Mouse (Mus musculus) layer of hippocampus, postnatal 25 days (tissue): ENCODE results near the gene Prg3. TPM values are rescaled to one million over a fixed set of nuclear protein-coding genes. Genes with fewer than 3 reads are reported as not detected.
A peak's percentile ranks its signal among the peaks of the same experiment; 100 is the strongest.

Experiments used
- DNase-seq, 2 experiments: peaks; one replicate each; pipeline ENCODE4 v3.0.0; 2022; ENCODE audit warnings: mixed read lengths in 2 of 2, low spot score in 1 of 2; ENCODE audit errors: extremely low spot score in 1 of 2
- total RNA-seq, 2 experiments: library from RNA; stranded (reverse); gene quantifications; 2 replicates each; pipeline ENCODE4 v1.2.3; 2021

The Prg3 gene
- total RNA-seq, 2 experiments from 2014 or later = not detected

DNA sequence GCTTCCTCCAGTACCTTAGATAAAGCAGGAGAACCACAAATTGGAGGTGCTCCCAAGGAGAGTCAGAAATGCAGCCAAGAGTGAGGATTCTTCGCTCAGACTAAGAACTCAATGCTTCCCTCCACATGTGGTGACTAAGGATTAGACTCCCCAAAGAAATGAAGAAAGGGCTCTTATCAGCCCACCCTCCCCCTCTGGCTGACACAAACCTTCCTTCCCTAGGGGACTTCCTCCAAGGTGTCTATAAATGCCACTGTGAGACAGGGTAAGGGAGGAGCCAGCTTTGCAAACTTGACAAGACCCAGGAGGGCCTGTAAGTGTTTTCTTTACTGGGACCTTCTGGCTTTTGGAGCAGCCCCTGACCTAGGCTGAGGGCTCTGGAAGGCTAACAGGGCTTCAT is 7.8 kb upstream of the Prg3 start, which contains the start of gene Prg2:
Gene Prg2, plus strand, starts transcription at position 274 of the 400 bp plus-strand sequence.
- DNase-seq = no peak

DNA sequence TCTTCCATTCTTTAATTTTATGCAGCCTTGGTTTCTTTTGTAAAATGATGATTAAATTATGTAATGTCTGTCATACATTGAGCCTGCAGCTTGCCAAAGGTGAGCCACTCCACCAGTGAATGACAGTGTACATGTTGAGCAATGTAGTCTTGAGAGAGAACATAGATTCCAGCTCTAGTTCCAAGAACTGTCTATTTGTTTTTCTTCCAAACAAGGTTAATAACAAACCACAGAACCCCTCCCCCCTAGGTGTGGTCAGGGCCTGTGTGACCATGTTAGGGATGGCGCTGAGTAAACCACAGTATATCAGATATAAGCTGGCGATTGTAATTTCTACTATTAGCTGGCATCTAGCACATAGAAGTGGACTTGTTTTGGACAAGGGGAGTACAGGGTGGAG is 8.4 kb downstream of the Prg3 start:
- no peak for DNase-seq

DNA sequence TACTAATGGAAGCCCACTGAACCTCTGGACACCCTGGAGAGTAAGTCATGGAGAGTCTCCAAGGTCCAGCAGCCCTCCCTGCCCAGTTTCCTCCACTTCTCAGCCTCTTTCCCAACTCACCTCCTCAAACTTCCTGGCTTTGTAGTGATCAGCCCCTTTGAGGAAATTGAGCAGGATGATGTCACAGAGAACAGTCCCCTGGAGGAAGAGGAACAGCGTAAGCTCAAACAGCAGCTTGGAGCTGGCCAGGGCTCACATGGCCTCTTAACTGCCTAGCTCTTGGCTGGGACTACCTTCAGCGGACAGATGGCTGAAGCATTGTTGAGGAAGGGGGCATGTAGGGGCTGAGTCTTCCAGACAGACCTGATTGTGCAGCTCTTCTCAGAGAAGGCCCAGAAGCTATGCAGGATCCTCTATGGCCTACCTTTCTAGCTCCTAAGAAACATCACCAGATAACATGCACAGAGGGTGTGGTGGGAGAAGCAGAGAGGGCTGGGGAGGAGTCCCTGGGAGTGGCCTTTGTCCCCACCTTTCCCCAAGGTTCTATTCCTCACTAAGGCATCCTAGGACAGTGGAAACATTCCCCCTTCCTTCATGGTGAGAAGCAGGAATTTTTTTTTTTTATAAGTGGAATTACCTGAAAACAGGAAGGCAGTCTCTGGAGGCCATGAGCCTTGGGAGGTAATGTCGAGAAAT is 11.6 kb downstream of the Prg3 start:
- no peak for DNase-seq

DNA sequence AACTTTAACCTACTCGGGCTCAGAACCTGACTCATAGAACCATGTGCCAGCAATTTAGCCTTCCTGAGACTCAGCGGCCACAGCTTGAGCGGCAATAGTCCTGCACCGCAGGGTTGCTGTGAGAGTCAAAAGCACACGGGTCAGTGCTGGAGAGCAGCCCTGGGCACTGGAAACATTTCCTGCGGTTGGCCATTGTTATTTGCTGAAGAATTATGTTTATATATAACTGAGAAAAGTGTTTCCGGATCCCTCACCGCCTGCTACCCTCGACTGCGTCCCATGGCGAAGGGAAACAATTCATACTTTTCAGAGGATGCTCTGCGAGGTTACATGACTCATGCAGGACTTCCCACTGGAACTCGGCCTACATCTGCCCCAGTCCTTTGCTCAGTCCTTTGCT is 13.5 kb downstream of the Prg3 start:
- no peak for DNase-seq

DNA sequence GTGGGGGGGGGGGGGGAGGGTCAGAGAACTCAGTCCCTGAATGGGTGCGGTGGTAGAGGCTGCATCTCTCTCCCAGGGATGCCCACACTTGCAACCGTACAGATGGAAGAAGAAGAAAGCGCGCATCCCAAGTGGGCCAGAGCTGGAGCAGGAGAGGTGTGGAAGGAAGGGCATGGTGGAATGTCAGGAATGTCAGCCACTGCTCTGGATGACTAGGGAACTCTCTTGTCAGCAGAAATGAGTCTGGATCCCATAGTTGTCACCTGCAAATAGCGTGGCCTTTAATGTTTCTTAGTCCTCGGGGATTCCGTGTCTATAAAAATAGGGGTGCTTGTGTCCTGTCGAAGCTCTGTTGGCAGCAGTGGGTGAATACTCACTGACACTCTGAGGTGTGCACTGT is 14.6 kb downstream of the Prg3 start:
- DNase-seq = no peak

DNA sequence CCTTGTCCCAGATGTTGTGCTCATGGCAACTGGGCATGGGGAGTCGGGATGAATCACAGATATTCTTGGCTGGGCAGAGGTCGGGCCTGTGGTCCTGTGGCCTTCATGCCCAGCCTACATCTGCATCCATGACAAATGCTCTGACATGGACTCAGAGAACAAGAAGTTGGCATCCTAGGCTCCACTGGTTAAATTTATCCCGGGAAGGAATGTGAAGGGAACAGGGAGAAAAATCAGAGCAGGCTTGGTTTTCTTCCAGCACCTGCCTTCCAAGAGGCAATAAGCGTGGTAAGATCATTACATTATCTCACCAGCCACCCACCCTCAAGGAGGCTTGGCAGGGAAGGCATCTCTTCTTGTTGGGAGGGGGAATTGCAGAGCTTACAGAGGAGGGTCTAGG is 16.3 kb downstream of the Prg3 start:
- no peak for DNase-seq

DNA sequence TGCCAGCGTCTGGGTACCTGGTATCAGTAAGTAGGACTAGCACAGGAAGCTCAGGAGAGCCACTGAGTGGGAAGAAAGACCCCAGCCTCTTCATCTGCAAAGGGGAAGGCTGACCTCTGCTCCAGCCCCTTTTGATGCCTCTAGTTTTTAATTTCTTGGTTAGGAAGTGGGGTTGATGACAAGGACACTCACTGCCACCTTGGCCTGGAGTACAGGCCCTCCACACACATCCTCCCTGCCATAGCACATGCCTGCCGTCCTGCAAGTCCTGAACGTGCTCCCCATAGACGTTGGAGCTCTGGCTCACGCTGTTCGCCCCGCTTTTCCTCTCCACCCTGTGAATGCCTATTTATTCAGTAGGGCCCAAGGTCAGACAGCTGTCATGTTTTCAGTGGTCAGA is 18.6 kb downstream of the Prg3 start:
- no peak for DNase-seq

DNA sequence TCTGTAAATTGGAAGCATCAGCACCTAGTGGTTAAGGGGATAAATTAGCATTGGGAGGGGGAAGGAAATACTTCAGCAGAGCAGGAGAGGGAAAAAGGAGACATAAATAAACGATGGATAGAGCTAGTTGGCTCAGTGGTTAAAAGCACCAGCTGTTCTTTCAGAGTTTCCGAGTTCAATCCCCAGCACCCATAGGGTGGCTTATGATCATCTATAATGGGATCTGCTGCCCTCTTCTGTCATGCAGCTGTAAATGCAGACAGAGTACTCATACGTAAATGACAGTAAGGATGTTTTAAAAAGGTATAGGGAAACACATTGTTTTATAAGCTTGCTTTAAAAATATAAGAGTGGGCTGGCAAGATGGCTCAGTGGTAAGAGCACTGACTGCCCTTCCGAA is 19.7 kb downstream of the Prg3 start:
- DNase-seq = no peak

DNA sequence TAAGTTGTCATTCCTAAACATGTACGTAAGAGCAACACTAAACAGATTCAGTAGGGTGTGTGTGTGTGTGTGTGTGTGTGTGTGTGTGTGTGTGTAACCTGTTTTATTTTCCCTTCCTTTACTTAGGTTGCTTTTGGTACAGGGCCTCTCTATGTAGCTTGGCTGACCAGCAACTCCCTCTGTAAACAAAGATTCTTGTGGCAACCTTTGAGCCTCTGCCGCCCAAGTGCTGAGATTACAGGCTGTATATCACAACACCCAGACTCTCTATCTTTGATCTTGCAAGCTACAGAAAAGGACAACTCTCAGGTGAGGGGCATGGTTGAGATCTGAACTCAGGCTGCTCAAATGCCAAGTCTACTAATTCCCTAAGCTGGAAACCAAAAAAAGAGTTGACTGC is 21.2 kb downstream of the Prg3 start:
- DNase-seq = no peak

DNA sequence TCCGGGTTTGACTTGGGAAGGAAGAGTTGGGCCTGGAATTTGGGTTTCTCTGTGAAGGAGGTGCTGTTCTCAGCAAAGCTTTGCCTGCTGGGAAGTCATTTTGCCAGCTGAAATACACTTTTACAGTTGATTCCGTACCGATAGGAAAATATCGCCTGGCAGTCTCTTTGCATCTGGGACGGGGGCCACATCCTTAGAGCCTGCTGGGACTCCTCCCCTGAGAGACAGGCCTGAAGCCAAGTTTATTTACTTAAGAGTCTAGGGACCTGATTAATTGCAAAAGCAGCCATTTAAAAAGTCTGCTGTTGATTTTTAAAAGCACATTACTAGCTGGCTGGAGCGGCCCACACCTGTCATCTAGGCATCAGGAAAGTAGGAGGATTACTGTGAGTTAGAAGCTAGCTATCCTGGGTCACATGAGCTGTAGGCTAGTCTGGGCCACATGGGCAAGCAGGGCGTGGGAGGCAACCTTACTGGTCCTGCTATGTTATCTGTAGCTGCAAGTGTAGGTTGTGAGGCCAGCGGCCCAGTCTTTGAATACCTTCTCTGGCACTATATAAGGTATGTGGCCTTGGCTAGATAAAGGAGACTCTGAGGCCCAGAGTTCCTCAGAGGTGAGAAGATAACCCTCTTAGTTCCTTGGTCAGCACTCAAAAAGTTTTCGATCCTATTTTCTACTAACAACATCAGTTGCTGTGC is 24.0 kb downstream of the Prg3 start:
- no peak for DNase-seq

DNA sequence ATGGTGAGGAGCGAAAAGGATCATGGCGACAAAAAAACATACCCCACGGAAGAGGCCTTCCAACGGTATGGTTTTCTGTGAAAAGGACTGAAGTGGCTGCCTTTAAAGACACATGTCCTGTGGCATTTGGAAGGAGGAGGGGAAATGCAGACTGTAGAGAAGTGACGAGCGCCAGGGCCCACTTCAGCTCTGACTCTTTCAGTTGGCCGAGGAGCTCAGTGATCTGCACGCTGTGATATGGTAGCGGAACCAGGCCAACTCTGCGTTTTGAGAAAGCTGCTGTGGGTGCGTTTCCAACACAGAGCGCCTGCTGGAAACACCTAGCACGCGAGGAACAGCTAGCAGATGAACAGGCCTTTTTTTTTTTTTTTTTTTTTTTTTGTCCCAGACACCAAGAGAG is 24.7 kb downstream of the Prg3 start:
- no peak for DNase-seq

DNA sequence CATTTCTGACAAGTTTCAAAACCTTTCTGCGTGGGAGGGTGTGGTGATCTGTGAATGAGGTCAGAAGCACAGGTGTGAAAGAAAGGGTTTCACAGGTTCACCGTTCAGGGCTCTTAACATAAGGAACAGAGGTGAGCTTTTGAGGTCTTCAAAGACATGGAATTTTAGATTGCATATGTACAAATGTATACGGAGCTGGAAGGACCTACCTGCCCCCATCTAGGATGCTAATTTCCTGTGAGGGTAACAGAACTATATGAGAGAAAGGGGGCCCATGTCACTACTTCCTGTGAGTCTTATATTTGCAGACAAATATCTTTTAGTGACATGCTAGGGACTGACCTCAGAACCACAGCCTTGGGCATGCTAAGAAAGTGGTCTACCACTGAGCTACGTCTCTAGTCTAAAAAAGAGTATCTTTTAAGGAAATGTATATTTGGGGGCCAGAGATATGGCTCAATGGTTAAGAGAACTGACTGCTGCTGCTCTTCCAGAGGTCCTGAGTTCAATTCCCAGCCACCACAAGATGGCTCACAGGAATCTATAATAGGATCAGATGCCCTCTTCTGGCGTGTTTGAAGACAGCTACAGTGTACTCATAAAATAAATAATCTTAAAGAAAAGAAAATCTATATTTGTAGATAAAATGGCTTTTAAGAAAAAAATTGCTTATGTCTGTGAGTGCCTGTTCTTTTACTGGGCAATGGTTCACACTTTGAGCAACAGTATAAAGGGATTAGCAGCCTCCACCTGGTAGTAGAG is 26.0 kb downstream of the Prg3 start:
- DNase-seq = no peak

DNA sequence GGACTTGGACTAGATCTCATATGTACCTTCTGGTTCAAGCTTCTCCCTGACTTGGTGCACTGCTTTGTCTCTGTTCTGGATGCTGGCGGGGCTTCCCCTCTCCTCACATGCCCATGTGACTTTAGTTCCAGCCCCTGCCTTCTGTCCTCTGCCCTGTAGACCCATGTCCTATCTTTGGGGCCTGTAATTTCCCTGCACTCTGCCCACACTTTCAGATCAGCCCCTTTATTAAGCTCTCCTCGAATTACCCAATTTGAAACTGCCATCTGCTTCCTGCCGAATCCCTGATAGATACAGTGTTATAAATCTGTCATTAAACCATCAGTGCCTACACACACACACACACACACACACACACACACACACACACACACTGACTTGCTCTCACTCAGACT is 26.6 kb downstream of the Prg3 start:
- peak in 1 of 2 experiments; percentile 24 for DNase-seq

DNA sequence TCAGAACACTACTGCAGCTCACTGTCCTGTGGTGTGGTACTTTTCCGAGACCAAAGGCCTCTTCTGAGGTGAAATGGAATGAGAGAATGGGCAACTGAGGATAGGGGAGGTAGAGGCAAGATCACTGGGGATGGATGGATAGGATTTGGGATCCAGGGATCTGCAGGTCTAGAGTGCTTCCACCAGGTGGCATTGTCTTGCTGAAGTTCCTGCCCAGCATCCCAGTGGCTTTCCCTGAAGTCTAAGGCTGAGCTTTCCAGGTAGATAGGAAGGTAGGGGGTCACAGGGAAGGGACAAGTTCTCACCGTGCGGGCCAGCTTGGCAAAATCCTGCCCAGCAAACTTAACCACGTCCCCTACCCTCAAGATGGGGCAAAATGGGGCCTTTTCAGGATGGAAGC is 34.0 kb downstream of the Prg3 start:
- peak in 1 of 2 experiments; percentile 18 for DNase-seq

DNA sequence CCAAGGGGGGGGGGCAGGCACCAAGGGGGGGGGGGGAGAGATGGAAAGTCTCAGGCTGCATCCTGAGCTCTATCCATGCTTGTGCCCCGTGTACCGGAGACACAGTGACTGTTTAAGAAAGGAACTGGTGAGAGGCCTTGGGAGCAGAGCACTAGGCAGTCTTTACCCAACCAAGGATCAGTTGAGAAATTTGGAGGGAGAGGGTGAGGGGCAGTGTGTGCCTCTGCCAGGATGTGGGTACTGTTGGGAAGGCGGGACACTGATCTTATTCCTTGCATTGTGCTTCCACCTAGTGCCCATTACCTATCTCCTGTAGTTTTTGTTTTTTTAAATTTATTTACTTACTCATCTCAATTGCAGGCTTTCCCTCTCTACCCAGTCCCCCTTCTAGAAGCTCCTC is 38.2 kb downstream of the Prg3 start:
- no peak for DNase-seq

DNA sequence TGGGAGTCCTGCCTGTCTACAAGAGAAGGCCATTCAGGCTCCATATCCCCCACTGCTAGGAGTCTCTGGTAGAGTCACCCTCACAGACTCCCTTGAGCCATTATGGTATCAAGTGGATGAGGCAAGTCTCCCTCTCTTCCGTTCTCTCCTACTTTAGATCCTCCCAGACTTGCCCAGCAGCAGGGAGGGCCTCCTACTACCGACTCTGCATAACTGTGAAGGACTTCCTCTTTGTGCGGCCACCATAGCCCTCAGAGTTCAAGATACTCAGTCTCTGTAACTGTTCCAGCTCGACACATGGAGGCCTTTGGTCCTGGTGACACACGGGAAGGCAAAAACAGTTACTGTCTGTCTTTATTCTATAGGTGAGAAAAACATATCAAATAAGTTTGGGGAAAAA is 39.3 kb downstream of the Prg3 start:
- no peak for DNase-seq

DNA sequence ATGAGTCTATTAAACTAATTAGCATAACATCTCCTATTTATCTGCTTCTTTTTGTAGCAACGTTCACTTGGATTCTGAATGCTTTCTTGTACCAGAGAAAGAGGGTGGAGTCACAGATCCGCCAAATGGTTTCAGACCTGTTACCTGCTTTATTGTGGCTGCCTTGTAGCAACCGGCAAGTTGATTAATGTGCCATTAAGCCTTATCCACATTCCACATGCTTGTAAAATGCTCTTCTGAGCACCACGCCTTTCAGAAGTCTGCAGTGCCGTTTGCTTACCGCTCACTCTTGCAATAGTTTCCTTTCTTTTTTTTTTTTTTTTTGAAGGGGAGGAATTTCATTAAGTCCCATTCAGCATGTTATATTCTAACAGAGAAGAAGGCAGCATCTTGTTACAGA is 41.9 kb downstream of the Prg3 start:
- no peak for DNase-seq

DNA sequence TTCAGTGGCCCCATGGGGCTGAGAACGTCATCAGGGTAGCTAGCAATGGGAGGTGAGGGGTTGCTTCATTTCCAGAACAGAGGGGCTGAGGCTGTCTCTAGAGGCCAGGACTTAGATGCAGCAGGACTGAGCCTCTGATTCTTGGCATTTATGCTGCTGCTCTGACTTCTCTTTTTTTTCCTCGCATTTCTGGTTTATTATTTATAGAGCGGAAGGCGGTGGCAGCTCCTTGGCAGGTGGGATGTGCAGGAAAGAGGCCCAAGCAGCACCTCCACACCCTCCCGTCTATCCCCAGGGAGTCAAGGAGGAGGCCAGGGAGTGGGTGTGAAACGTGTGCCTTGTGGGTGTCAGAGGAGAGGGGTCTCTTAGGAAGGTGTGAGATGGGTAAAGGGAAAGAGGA is 43.0 kb downstream of the Prg3 start:
- no peak for DNase-seq

DNA sequence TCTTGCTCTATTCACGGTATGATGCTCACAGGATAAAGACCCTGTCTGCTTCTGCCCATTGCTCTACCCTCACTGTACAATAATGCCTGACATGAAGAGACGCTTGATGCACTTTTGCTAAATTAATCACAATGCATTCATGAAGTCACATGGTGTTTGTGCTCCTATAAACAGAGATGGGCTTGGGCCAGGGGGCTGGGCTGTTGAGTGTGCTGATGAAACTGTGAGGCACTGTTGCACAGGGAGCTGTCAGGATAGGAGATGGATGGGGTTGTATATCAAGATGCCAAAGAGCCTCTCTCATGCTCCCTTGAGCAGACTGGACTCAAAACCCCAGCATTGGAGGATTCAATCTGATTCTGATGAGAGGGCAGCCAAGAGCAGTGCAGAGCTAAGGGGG is 45.1 kb downstream of the Prg3 start:
- no peak for DNase-seq

DNA sequence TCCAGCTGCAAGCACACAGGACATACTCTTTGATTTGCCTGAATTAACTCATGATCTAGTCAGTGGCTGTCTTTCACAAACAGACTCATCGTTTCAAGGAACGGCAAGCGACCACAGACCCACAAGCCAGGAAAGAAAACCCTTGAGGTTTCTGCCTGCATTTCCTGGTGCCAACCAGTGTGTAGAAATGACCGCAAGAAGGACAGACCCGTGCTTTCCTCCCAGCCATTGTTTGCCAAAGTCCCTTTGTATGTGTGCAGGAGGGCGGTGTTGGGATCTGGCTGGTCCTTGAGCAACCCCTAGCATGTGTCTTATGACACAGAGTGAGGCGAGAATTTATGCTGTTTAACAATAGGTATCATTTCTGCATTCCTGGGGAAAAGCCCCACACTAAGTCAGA is 46.2 kb downstream of the Prg3 start:
- DNase-seq = no peak

DNA sequence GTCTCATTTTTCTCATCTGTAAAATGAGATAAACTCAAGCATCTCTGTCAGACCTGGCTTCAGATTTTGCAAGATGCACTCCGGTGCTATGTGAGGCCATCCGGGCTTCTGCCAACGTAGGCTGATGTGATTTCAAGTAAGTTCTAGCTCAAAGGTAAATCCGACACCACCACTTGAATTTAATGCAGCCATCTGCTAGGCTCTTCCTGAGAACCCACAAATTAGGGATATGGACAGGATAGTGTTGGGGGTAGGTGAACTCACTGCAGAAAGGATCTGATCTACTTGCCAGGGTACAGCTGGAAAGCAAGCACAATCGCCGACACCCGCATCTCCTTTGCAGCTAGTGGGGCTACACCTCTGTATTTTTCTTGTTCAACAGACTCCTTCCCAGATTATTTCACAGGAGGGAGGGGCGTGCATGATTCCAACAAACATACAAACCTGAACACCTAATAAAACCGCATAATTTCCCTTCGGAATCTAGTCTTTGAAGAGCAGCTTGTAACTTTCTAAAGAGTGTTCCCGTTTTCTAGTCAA is 48.6 kb downstream of the Prg3 start:
- DNase-seq = no peak
